Mouse (Mus musculus) heart, adult 11 months (tissue): ENCODE results near the gene Cd55.
"Not testable (repeated sequence)": the region's sequence is repeated elsewhere in the genome, so short reads cannot be mapped to it uniquely, and the experiment has no call there.

Source experiments
- DNase-seq: peaks from one replicate; pipeline ENCODE4 v3.0.0; 2022

Gene Cd55

DNA sequence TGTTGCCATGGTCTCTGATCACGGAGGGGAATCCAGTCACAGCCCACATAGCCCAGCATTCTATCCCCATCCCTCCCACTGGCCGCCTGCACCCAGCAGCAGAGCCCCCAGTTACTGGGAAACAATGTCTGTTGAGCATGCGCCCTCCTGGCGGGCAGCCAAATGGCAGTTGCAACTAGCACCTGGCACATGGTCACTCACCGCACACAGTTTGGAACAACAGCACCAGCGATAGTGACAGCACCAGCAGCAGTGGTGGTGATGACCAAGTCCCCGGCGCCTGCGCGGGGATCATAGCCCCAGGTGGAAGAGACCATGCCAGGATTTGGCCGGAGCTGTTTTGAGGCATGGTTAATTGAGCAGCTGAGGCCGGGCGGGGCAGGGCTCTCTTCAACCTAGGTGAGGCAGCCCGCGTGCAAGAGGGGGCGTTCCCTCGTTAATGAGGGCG is 39.9 kb downstream of the Cd55 start, which contains the start of gene Cd55b:
TSS of gene Cd55b (minus strand) at position 346 of the 448 bp plus-strand sequence.
- peak; percentile 92 for DNase-seq

DNA sequence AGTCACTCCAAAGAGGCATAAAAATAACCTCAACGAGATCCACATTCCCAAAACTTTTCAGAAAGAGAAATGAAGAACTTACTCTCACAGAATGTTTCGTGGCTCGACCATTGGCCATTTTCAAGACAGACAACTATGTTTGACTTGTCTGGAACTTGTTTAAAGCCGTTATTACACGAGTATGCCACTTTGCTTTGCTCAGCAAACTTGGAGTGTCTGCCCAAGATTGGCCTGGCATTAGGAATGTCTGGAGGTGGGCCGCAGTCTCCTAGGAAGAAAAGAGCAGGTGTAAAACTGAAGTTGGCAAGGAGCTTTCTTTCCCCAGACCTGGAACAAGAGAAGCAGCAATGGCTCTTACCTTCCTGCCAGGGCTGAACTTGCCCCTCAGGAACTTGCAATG is 40.5 kb downstream of the Cd55 start:
- DNase-seq: not testable (repeated sequence)

DNA sequence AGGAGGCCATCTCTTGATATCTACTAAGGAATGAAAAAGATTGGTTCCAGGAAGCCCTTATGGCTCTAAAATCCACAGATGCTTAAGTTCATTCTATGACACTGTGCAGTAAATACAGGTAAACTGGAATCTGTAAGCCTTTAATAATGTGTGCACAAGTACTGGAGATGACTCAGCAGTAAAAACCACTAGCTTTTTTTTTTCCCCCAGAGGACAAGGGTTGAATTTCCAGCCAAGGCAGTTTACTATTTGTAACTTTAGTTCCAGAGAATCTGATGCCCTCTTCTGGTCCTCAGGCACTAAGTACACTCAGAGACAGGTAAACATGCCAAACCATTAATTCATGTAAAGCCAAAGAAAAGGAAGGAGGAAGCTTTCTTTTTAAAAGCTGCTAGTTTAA is 65.4 kb downstream of the Cd55 start:
- DNase-seq: not testable (repeated sequence)
